ENCODE assay signal across 9 mouse cellular contexts in the genomic region with DNA sequence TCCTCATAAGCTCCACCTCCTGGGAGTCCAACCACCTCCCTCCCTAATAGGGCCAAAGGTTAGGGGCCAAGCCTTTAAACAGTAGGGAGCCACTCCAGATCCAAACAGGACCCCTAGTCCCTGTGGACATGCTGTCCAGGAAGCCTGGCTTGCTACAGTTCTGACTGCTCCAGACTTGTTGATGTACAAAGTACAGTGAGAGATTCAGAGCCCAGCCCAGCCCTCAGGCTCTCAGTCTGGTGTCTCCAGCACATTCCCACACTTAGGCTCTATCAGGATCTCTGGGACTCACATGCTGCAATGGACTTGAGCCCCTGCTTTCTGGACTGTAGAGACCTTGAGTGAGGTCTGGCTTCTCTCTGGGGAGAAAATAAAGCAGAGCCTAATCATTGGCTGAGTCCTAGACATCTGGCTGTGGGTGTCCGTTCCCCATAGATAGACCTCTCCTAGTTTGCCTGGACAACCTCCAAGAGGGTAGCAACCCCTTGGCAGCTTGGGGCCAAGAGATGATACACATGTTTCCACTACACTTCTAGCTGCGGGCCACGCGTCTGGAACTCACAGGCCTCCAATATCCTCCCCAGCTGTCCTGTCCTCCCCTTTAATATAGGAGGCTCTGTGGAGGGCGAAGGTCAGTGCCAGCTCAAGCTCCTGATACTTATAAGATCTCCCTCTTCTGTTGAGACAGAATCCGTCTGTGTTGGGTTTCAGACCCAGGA. TPM values are rescaled to one million over a fixed set of nuclear protein-coding genes. Genes with fewer than 3 reads are reported as not detected.
DNase-seq lines count a peak whose midpoint lies in the region; ATAC-seq lines count a peak whose summit lies in the region.
"Had no signal": no experiment of that assay in that cellular context is flagged by ENCODE, and none has a peak within 500 bp of the region (broad histone marks: within the 10 kb centered on the region; RNA-seq: fewer than 3 reads in every experiment).

No protein-coding gene starts in this region.

- peak overlapping the region; percentile 76 for H3K27ac ChIP-seq in embryonic facial prominence, embryonic 10.5 days (replicated peaks)
- peak overlapping the region; percentile 61 for H3K27ac ChIP-seq in intestine, embryonic 16.5 days (ENCODE audit: low read length)
- peak overlapping the region; percentile 76 for H3K27ac ChIP-seq in liver, embryonic 16.5 days (ENCODE audit: low read length)

- H3K27me3 ChIP-seq in embryonic facial prominence, embryonic 10.5 days (replicated peaks; ENCODE audit: low read depth, poor library complexity, severe bottlenecking): no peaks in the 10 kb centered on the region
- H3K27me3 ChIP-seq in intestine, embryonic 16.5 days (replicated peaks; ENCODE audit: control insufficient read depth, insufficient read depth, low read length): no peaks in the 10 kb centered on the region
- H3K27me3 ChIP-seq in liver, embryonic 16.5 days (ENCODE audit: control insufficient read depth, insufficient read depth, low read depth, low read length): no peaks in the 10 kb centered on the region
- H3K27me3 ChIP-seq: neural tube, embryonic 13.5 days had no signal

- 66% methylated on average over 6 of the region's 6 CpGs for WGBS in embryonic facial prominence, embryonic 10.5 days
- WGBS in intestine, embryonic 16.5 days: 65% methylated on average over 6 of the region's 6 CpGs
- 74% methylated on average over 6 of the region's 6 CpGs for WGBS in liver, embryonic 16.5 days (ENCODE audit: insufficient replicate concordance)

- H3K4me1 ChIP-seq in embryonic facial prominence, embryonic 10.5 days: peaks cover 54% of the 10 kb centered on the region
- H3K4me1 ChIP-seq in intestine, embryonic 16.5 days (ENCODE audit: control insufficient read depth, insufficient read depth, low read length): peaks cover 42% of the 10 kb centered on the region
- H3K4me1 ChIP-seq in liver, embryonic 16.5 days (ENCODE audit: control insufficient read depth, low read depth, low read length): peaks cover 27% of the 10 kb centered on the region

- no peaks in the 10 kb centered on the region; the same call in 1 of the 2 replicates for H3K9me3 ChIP-seq in embryonic facial prominence, embryonic 10.5 days
- H3K9me3 ChIP-seq in intestine, embryonic 16.5 days (ENCODE audit: control insufficient read depth, low read length): no peaks in the 10 kb centered on the region
- H3K9me3 ChIP-seq in liver, embryonic 16.5 days (replicated peaks; ENCODE audit: control insufficient read depth, low read length): no peaks in the 10 kb centered on the region

- peak; percentile 32 for ATAC-seq in intestine, embryonic 16.5 days
- peak; percentile 31 for ATAC-seq in liver, embryonic 16.5 days (ENCODE audit: low read depth)

- no peak overlapping the region for H3K4me2 ChIP-seq in intestine, embryonic 16.5 days (ENCODE audit: low read depth, low read length)
- H3K4me2 ChIP-seq in liver, embryonic 16.5 days (ENCODE audit: low read depth, low read length): no peak overlapping the region
- H3K4me2 ChIP-seq: neural tube, embryonic 13.5 days had no signal

- peak; percentile 48 for DNase-seq in adrenal gland, adult 2 months
- DNase-seq in adrenal gland, postnatal 4 days (ENCODE audit: low spot score in 2 of 2): no peak
- peak; percentile 55 for DNase-seq in embryonic facial prominence, embryonic 10.5 days (ENCODE audit: low spot score)
- no peak for DNase-seq in Muller cell, postnatal 12 days (ENCODE audit: inconsistent ontology term)
- no peak for DNase-seq in thymus, postnatal 4 days
- no peak for DNase-seq in cerebellum, postnatal 36 days

- H3K4me3 ChIP-seq in embryonic facial prominence, embryonic 10.5 days: no peak overlapping the region
- H3K4me3 ChIP-seq in intestine, embryonic 16.5 days (ENCODE audit: low read length): no peak overlapping the region
- H3K4me3 ChIP-seq in liver, embryonic 16.5 days (ENCODE audit: low read depth, low read length): no peak overlapping the region
- H3K4me3 ChIP-seq: neural tube, embryonic 13.5 days had no signal

- H3K36me3 ChIP-seq in embryonic facial prominence, embryonic 10.5 days (replicated peaks): peaks cover 43% of the 10 kb centered on the region
- H3K36me3 ChIP-seq in intestine, embryonic 16.5 days (ENCODE audit: control insufficient read depth, insufficient read depth, low read length): peaks cover 11% of the 10 kb centered on the region
- H3K36me3 ChIP-seq in liver, embryonic 16.5 days (ENCODE audit: control insufficient read depth, insufficient read depth): peaks cover 6% of the 10 kb centered on the region

- H3K9ac ChIP-seq in intestine, embryonic 16.5 days (ENCODE audit: low read depth, low read length): no peak overlapping the region
- no peak overlapping the region for H3K9ac ChIP-seq in liver, embryonic 16.5 days (ENCODE audit: low read depth, low read length)
- H3K9ac ChIP-seq: neural tube, embryonic 13.5 days had no signal

RNA-seq across cellular contexts. Expression of a gene that starts 6.2 kb away (rescaled TPM):
- 100 to 1,000 TPM in 1 of 2 experiments, 10 to 100 TPM in 1; 71.7 to 105 TPM for total RNA-seq in adrenal gland, adult 2 months (2021)
- polyA plus RNA-seq in adrenal gland, adult 2 months (2012; rRNA removed): 156 and 157 TPM in 2 replicates
- total RNA-seq in adrenal gland, postnatal 4 days (2021): 10 to 100 TPM; 45.9 to 48.8 TPM
- 43.6 and 49.0 TPM in 2 replicates for polyA plus RNA-seq in embryonic facial prominence, embryonic 10.5 days (2016; fragmentation: Nextera tagmentation; extraction: Ambion mirVana)
- polyA plus RNA-seq in intestine, embryonic 16.5 days (2015; fragmentation: Nextera tagmentation; extraction: Ambion mirVana): 45.7 and 46.3 TPM in 2 replicates
- polyA plus RNA-seq in liver, embryonic 16.5 days (2015; fragmentation: Nextera tagmentation; extraction: Ambion mirVana): 23.9 and 33.8 TPM in 2 replicates

RNA-seq across cellular contexts. Expression of a gene that starts 48.7 kb away (rescaled TPM):
- 10 to 100 TPM; 44.8 to 45.6 TPM for total RNA-seq in adrenal gland, adult 2 months (2021)
- 25.5 and 25.7 TPM in 2 replicates for polyA plus RNA-seq in adrenal gland, adult 2 months (2012; rRNA removed)
- total RNA-seq in adrenal gland, postnatal 4 days (2021): 10 to 100 TPM; 28.0 to 36.1 TPM
- polyA plus RNA-seq in embryonic facial prominence, embryonic 10.5 days (2016; fragmentation: Nextera tagmentation; extraction: Ambion mirVana): 92.2 and 93.9 TPM in 2 replicates
- polyA plus RNA-seq in intestine, embryonic 16.5 days (2015; fragmentation: Nextera tagmentation; extraction: Ambion mirVana): 123 and 137 TPM in 2 replicates
- polyA plus RNA-seq in liver, embryonic 16.5 days (2015; fragmentation: Nextera tagmentation; extraction: Ambion mirVana): 39.7 TPM in 2 replicates

RNA-seq across cellular contexts. Expression of a gene that starts 49.1 kb away (rescaled TPM):
- total RNA-seq in adrenal gland, adult 2 months (2021): 10 to 100 TPM; 15.2 to 19.2 TPM
- polyA plus RNA-seq in adrenal gland, adult 2 months (2012; rRNA removed): 20.4 and 21.2 TPM in 2 replicates
- total RNA-seq in adrenal gland, postnatal 4 days (2021): 10 to 100 TPM; 15.8 to 16.6 TPM
- polyA plus RNA-seq in embryonic facial prominence, embryonic 10.5 days (2016; fragmentation: Nextera tagmentation; extraction: Ambion mirVana): 10.9 and 12.5 TPM in 2 replicates
- polyA plus RNA-seq in intestine, embryonic 16.5 days (2015; fragmentation: Nextera tagmentation; extraction: Ambion mirVana): 16.7 and 16.9 TPM in 2 replicates
- polyA plus RNA-seq in liver, embryonic 16.5 days (2015; fragmentation: Nextera tagmentation; extraction: Ambion mirVana): 5.5 and 6.0 TPM in 2 replicates

Comparison
In these comparisons a context has a peak if more than half of its experiments do, and no peak if none do; other contexts are left out.
1. DNase-seq: peak in adrenal gland, adult 2 months (single experiment) and embryonic facial prominence, embryonic 10.5 days (single experiment); none in adrenal gland, postnatal 4 days (0 of 2), Muller cell, postnatal 12 days (single experiment), thymus, postnatal 4 days (single experiment) and cerebellum, postnatal 36 days (0 of 2).
2. Peak in every context shown above with its lines, with median percentiles within 50 percentile points of each other: H3K27ac ChIP-seq.